Mouse (Mus musculus): ENCODE data around the gene Lancl1. TPM values are rescaled to one million over a fixed set of nuclear protein-coding genes. Genes with fewer than 3 reads are reported as not detected.

The Lancl1 gene
- polyA plus RNA-seq, 1 experiment from 2014 or later: 77.7 TPM

DNA sequence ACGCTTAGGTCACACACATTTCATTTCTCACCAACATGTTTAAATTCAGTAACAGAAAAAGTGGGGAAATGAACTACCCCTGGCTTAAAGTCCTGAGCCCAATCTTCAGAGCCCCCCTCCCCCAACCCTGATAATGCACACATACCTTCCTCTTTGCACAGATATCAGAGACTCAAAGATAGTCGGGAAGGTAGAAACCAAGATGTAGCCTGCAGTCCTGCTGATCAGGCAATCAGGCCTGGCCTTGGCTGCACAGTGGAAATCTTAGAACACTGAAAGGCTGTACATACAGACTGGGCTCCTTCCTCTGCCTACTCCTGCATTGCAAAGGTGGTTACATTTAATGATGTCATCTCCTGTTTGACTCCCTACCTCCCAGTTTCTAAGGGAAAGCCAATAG lies 15.9 kb downstream of the Lancl1 start:
- Histone ChIP-seq H3K4me3 (replicated peaks; ENCODE audit: low read length) (no peak overlapping the region), H3K4me2 (ENCODE audit: low read depth, low read length) (no peak overlapping the region), H3K9ac (ENCODE audit: low read length) (no peak overlapping the region), H3K27ac (ENCODE audit: low read length) (no peak overlapping the region), H3K36me3 (ENCODE audit: control insufficient read depth, insufficient read depth, low read length) (peaks cover 5% of the 10 kb centered on the region), H3K4me1 (ENCODE audit: control insufficient read depth, insufficient read depth, low read length) (peaks cover 2% of the 10 kb centered on the region; the same call in 1 of the 2 replicates), H3K27me3 (ENCODE audit: control insufficient read depth, insufficient read depth, low read length) (no peaks in the 10 kb centered on the region), H3K9me3 (replicated peaks; ENCODE audit: control insufficient read depth, low read length) (no peaks in the 10 kb centered on the region)
- WGBS: 80% methylated on average over 2 of the region's 2 CpGs
- no peak for ATAC-seq (ENCODE audit: insufficient read depth, low FRiP score)

DNA sequence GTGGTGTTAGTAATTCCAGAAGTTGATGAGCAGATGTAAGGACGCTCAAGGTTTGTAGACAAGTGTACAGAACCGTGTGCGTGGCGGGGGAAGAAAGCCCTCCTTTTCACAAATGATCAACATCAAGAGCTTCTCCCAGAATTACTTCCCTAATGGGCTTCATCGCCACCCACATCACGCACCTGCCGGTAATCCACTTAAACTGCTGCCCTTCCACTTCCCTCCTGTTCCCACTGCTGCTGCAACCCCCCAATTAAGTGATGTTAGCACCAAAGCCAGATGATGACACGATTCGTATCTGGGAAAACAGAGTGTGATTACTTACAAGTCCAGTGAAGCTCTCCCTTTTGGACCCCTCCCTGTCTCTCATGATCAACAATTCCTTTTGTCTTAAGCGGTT lies 16.6 kb downstream of the Lancl1 start:
- H3K4me1 ChIP-seq (ENCODE audit: control insufficient read depth, insufficient read depth, low read length): no peaks in the 10 kb centered on the region
- 88% methylated on average over 10 of the region's 10 CpGs for WGBS
- H3K36me3 ChIP-seq (ENCODE audit: control insufficient read depth, insufficient read depth, low read length): peaks cover 8% of the 10 kb centered on the region
- H3K27ac ChIP-seq (ENCODE audit: low read length): no peak overlapping the region
- no peaks in the 10 kb centered on the region for H3K9me3 ChIP-seq (replicated peaks; ENCODE audit: control insufficient read depth, low read length)
- no peak overlapping the region for H3K4me3 ChIP-seq (replicated peaks; ENCODE audit: low read length)
- H3K9ac ChIP-seq (ENCODE audit: low read length): no peak overlapping the region
- no peak overlapping the region for H3K4me2 ChIP-seq (ENCODE audit: low read depth, low read length)
- H3K27me3 ChIP-seq (ENCODE audit: control insufficient read depth, insufficient read depth, low read length): no peaks in the 10 kb centered on the region
- ATAC-seq (ENCODE audit: insufficient read depth, low FRiP score): no peak

DNA sequence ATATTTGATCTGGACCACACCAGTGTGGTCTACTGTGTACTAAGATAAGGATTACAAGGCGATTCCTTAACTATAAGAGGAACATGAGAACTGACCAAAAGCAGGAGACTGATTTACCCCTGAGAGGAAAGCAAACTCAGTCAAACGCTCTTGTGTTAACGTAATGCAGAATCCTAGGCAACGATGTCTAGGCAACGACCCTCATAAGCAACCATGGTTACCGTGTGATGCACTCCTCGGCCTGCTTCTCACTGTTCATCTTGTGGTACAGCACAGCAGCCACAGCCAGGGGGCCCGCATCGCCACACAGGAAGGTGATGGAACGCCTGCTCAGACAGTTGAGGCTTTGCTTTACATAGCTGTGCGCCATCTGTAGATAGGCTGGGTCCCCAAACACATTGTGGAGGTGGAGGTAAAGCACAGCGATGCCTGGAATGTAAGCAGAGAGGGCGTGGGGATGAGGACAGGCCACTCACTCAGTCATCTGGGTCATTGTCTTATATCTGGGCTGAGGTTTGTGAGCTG lies 18.0 kb downstream of the Lancl1 start:
- H3K27me3 ChIP-seq (ENCODE audit: control insufficient read depth, insufficient read depth, low read length): no peaks in the 10 kb centered on the region
- H3K27ac ChIP-seq (ENCODE audit: low read length): no peak overlapping the region
- no peak for ATAC-seq (ENCODE audit: insufficient read depth, low FRiP score)
- no peak overlapping the region for H3K4me3 ChIP-seq (replicated peaks; ENCODE audit: low read length)
- H3K36me3 ChIP-seq (ENCODE audit: control insufficient read depth, insufficient read depth, low read length): peaks cover 8% of the 10 kb centered on the region
- no peak overlapping the region for H3K4me2 ChIP-seq (ENCODE audit: low read depth, low read length)
- 77% methylated on average over 13 of the region's 13 CpGs for WGBS
- no peaks in the 10 kb centered on the region for H3K4me1 ChIP-seq (ENCODE audit: control insufficient read depth, insufficient read depth, low read length)
- no peak overlapping the region for H3K9ac ChIP-seq (ENCODE audit: low read length)
- no peaks in the 10 kb centered on the region for H3K9me3 ChIP-seq (replicated peaks; ENCODE audit: control insufficient read depth, low read length)

DNA sequence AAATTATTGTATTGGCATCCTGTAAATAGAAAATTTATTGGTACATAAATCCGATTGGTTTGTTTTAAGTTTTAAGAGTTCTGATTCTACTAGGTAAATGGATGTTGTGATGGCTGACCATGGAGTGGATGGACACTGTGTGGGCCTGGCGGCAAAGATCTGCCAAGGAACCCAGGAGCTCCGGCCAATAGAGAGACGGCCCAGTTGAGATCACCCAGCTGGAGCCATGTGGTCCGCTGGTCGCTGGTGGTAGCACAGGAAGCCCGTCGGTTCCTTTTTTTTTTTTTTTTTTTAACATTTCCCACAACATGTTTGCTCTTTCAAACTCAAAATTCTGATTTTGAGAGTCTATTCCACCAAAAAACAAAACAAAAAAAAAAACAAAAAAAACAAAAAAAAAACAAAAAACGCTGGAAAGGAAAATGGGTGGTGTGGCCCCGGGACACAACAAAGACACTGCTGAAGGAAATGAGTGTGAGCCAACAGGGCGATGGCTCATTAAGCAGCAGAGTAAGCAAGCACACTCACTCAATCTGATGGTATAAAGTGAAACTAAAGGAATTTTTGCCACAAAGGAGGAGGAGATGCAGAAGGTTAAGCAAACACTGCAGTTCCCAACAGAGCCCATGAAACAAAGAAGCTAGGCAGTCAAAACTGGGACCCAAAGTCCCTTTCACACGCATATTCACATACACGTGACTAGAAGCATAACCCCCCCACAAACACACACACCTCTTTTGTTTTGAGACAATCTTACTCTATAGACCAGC lies 21.4 kb downstream of the Lancl1 start:
- no peak overlapping the region for H3K27ac ChIP-seq (ENCODE audit: low read length)
- no peaks in the 10 kb centered on the region for H3K4me1 ChIP-seq (ENCODE audit: control insufficient read depth, insufficient read depth, low read length)
- H3K9me3 ChIP-seq (replicated peaks; ENCODE audit: control insufficient read depth, low read length): no peaks in the 10 kb centered on the region
- ATAC-seq (ENCODE audit: insufficient read depth, low FRiP score): no peak
- no peaks in the 10 kb centered on the region for H3K27me3 ChIP-seq (ENCODE audit: control insufficient read depth, insufficient read depth, low read length)
- no peak overlapping the region for H3K4me2 ChIP-seq (ENCODE audit: low read depth, low read length)
- no peak overlapping the region for H3K9ac ChIP-seq (ENCODE audit: low read length)
- H3K4me3 ChIP-seq (replicated peaks; ENCODE audit: low read length): no peak overlapping the region
- peaks cover 6% of the 10 kb centered on the region for H3K36me3 ChIP-seq (ENCODE audit: control insufficient read depth, insufficient read depth, low read length)
- 77% methylated on average over 13 of the region's 13 CpGs for WGBS

DNA sequence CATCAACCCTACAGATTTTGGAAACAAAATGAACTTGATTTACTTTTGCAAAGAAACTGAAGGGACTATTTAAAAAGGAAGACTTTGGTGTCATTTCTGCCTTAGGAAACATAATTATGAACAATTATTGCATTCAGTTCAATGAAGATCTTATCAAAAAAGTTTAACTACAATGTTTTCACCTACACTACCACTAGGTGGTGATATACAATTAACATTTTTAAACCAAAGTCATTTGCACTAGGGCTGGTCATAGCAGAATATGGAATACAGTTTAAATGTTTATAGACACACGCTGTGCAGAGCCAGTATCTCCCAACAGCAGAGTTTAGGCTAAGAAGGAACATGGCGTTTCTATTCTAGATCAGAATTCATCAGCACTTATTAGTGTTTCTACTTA lies 24.5 kb downstream of the Lancl1 start:
- 35% methylated on average over 2 of the region's 2 CpGs for WGBS
- Histone ChIP-seq H3K4me3 (replicated peaks; ENCODE audit: low read length) (no peak overlapping the region), H3K36me3 (ENCODE audit: control insufficient read depth, insufficient read depth, low read length) (peaks cover 2% of the 10 kb centered on the region), H3K4me1 (ENCODE audit: control insufficient read depth, insufficient read depth, low read length) (no peaks in the 10 kb centered on the region), H3K9ac (ENCODE audit: low read length) (no peak overlapping the region), H3K4me2 (ENCODE audit: low read depth, low read length) (no peak overlapping the region), H3K9me3 (replicated peaks; ENCODE audit: control insufficient read depth, low read length) (no peaks in the 10 kb centered on the region), H3K27ac (ENCODE audit: low read length) (no peak overlapping the region), H3K27me3 (ENCODE audit: control insufficient read depth, insufficient read depth, low read length) (no peaks in the 10 kb centered on the region)
- no peak for ATAC-seq (ENCODE audit: insufficient read depth, low FRiP score)

DNA sequence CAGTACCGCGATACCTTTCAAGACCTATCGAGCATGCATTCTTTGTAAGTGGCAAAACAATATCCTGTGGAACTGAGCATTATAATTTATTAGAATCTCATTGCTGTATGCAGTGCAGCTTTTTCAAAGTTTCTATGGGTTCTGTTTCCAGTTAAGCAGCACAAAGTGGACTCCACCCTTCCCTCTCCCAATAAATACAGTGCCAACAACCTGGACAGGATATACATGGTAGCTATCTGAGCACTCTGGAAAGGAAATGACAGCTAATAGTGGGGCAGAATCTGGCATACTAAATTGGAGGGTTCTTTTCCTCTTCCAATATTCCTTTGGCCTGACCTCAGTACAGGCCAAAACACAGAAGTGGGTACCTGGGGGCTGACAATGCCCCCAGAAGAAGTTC lies 28.2 kb downstream of the Lancl1 start:
- Histone ChIP-seq H3K4me3 (replicated peaks; ENCODE audit: low read length) (no peak overlapping the region), H3K27ac (ENCODE audit: low read length) (no peak overlapping the region), H3K9ac (ENCODE audit: low read length) (no peak overlapping the region), H3K36me3 (ENCODE audit: control insufficient read depth, insufficient read depth, low read length) (no peaks in the 10 kb centered on the region), H3K4me2 (ENCODE audit: low read depth, low read length) (no peak overlapping the region), H3K4me1 (ENCODE audit: control insufficient read depth, insufficient read depth, low read length) (no peaks in the 10 kb centered on the region), H3K27me3 (ENCODE audit: control insufficient read depth, insufficient read depth, low read length) (no peaks in the 10 kb centered on the region), H3K9me3 (replicated peaks; ENCODE audit: control insufficient read depth, low read length) (no peaks in the 10 kb centered on the region)
- WGBS: 95% methylated on average over 3 of the region's 3 CpGs
- ATAC-seq (ENCODE audit: insufficient read depth, low FRiP score): no peak

DNA sequence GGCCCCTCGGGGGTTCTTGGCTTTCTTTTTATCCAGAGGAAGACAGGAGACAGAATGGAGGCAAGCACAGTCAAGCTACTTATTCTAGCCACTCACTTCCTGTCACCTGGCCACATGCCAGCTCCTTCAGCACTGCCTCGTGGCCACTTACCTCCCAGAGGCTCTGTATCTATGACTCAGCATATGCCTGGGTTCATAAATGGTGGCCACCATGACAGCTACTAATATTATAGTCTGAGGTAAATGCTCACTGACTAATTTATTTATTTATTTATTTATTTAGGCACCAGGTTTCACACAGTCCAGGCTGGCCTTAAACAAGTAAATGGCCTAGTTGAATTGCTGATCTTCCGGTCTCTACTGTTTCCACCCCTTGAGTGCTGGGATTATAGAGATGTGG lies 35.0 kb downstream of the Lancl1 start:
- WGBS: 58% methylated on average over 3 of the region's 3 CpGs
- no peak overlapping the region for H3K4me2 ChIP-seq (ENCODE audit: low read depth, low read length)
- H3K4me3 ChIP-seq (replicated peaks; ENCODE audit: low read length): no peak overlapping the region
- no peak overlapping the region for H3K27ac ChIP-seq (ENCODE audit: low read length)
- H3K9me3 ChIP-seq (replicated peaks; ENCODE audit: control insufficient read depth, low read length): no peaks in the 10 kb centered on the region
- H3K4me1 ChIP-seq (ENCODE audit: control insufficient read depth, insufficient read depth, low read length): peaks cover 12% of the 10 kb centered on the region
- H3K9ac ChIP-seq (ENCODE audit: low read length): no peak overlapping the region
- peak; percentile 45; the same call in 1 of the 2 replicates for ATAC-seq (ENCODE audit: insufficient read depth, low FRiP score)
- H3K27me3 ChIP-seq (ENCODE audit: control insufficient read depth, insufficient read depth, low read length): no peaks in the 10 kb centered on the region
- peaks cover 6% of the 10 kb centered on the region; the same call in 1 of the 2 replicates for H3K36me3 ChIP-seq (ENCODE audit: control insufficient read depth, insufficient read depth, low read length)

DNA sequence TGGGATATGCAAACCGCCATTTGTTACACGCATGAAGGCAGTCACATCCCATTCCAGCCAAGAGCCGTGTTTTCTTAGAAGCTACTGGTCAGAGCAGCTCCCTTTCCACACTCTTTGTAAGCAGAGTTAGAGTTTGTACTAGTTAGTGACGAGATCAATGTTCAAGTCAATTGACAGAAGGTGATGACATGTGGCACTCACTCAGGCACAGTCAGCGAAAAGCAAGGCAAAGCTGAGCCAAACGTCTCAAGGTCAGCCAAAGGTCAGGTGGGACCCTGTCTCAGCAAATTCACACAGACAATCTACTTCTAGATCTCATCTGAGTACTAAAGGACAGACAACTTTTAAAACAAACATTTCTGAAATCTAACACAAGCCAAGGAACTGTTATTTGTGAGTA lies 36.4 kb downstream of the Lancl1 start:
- Histone ChIP-seq H3K36me3 (ENCODE audit: control insufficient read depth, insufficient read depth, low read length) (peaks cover 6% of the 10 kb centered on the region; the same call in 1 of the 2 replicates), H3K27ac (ENCODE audit: low read length) (no peak overlapping the region)
- WGBS: 66% methylated on average over 6 of the region's 6 CpGs

DNA sequence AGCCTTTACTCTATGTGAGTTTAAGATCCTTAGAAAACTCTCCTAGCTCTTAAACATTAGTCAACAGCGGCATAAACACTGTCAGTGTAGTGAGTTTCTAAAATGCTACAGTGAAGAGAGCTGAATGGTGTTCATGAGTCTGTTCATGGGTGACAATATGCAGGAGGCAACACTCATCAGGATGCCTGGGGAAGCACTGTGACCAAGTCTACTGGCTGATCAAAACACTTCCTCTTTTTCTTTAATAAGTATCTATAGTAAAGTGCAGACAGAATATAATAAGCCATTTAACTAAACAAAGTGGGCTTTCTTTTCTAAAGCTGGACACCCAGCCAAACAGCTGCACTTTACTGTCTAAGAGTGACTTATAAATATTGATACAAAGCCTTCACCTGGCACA lies 37.3 kb downstream of the Lancl1 start:
- no peak overlapping the region for H3K27ac ChIP-seq (ENCODE audit: low read length)
- 74% methylated on average over 1 of the region's 1 CpGs for WGBS
- no peak for ATAC-seq (ENCODE audit: insufficient read depth, low FRiP score)

More for the DNA sequence above, 36.4 kb downstream of the Lancl1 start:
- no peak overlapping the region for H3K9ac ChIP-seq (ENCODE audit: low read length)
- H3K9me3 ChIP-seq (replicated peaks; ENCODE audit: control insufficient read depth, low read length): no peaks in the 10 kb centered on the region
- no peak overlapping the region for H3K4me2 ChIP-seq (ENCODE audit: low read depth, low read length)
- no peak overlapping the region for H3K4me3 ChIP-seq (replicated peaks; ENCODE audit: low read length)
- no peak for ATAC-seq (ENCODE audit: insufficient read depth, low FRiP score)
- H3K27me3 ChIP-seq (ENCODE audit: control insufficient read depth, insufficient read depth, low read length): no peaks in the 10 kb centered on the region
- H3K4me1 ChIP-seq (ENCODE audit: control insufficient read depth, insufficient read depth, low read length): peaks cover 15% of the 10 kb centered on the region

More for the DNA sequence above, 37.3 kb downstream of the Lancl1 start:
- H3K36me3 ChIP-seq (ENCODE audit: control insufficient read depth, insufficient read depth, low read length): peaks cover 6% of the 10 kb centered on the region; the same call in 1 of the 2 replicates
- no peak overlapping the region for H3K4me3 ChIP-seq (replicated peaks; ENCODE audit: low read length)
- no peaks in the 10 kb centered on the region for H3K9me3 ChIP-seq (replicated peaks; ENCODE audit: control insufficient read depth, low read length)
- peaks cover 20% of the 10 kb centered on the region for H3K4me1 ChIP-seq (ENCODE audit: control insufficient read depth, insufficient read depth, low read length)
- H3K4me2 ChIP-seq (ENCODE audit: low read depth, low read length): no peak overlapping the region
- H3K9ac ChIP-seq (ENCODE audit: low read length): no peak overlapping the region
- no peaks in the 10 kb centered on the region for H3K27me3 ChIP-seq (ENCODE audit: control insufficient read depth, insufficient read depth, low read length)

Data from stomach, embryonic 16.5 days (tissue).